Comparison of ENCODE assay signal across 10 mouse cellular contexts in genomic region chr6:52239625-52240388, GRCm38 (mm10). TPM values are rescaled to one million over a fixed set of nuclear protein-coding genes. Genes with fewer than 3 reads are reported as not detected.
DNase-seq lines count a peak whose midpoint lies in the region; ATAC-seq and TF ChIP-seq lines count a peak whose summit lies in the region.
"Had no signal": no experiment of that assay in that cellular context is flagged by ENCODE, and none has a peak within 500 bp of the region (broad histone marks: within the 10 kb centered on the region; RNA-seq: fewer than 3 reads in every experiment).

No protein-coding gene starts in this region.

- peak; percentile 53 for DNase-seq in forebrain, embryonic 11.5 days (ENCODE audit: low spot score)
- peak; percentile 14 to 16 for DNase-seq in lung, postnatal 4 days
- DNase-seq in lung, adult 2 months, result no peak
- DNase-seq in intestine, embryonic 14.5 days (ENCODE audit: low spot score), result peak; percentile 73
- DNase-seq in left cerebral cortex, postnatal 14 days (ENCODE audit: low spot score in 2 of 2), result no peak
- no peak for DNase-seq in natural killer cell, adult 2 months (ENCODE audit: low spot score in 2 of 2)

- no peak overlapping the region for H3K4me3 ChIP-seq in forebrain, embryonic 11.5 days (ENCODE audit: low read depth, low read length)
- H3K4me3 ChIP-seq in forebrain, embryonic 16.5 days (replicated peaks; ENCODE audit: low read length), result no peak overlapping the region
- H3K4me3 ChIP-seq in lung, adult 2 months (replicated peaks; ENCODE audit: extremely low read depth, low read depth, low read length), result no peak overlapping the region
- peak overlapping the region; percentile 41 for H3K4me3 ChIP-seq in intestine, embryonic 14.5 days (ENCODE audit: low read depth, low read length)
- H3K4me3 ChIP-seq in neural tube, embryonic 13.5 days, result peak overlapping the region; percentile 59
- H3K4me3 ChIP-seq: layer of hippocampus, adult 2 months had no signal

- no peak overlapping the region for H3K27ac ChIP-seq in forebrain, embryonic 11.5 days (ENCODE audit: low read depth, low read length)
- no peak overlapping the region for H3K27ac ChIP-seq in forebrain, embryonic 16.5 days (ENCODE audit: low read length)
- H3K27ac ChIP-seq in intestine, embryonic 14.5 days (ENCODE audit: low read depth), result peak overlapping the region; percentile 87
- H3K27ac ChIP-seq in neural tube, embryonic 13.5 days (replicated peaks), result peak overlapping the region; percentile 93
- H3K27ac ChIP-seq: layer of hippocampus, adult 2 months had no signal

- H3K27me3 ChIP-seq in forebrain, embryonic 11.5 days (ENCODE audit: control insufficient read depth, insufficient read depth, low read length), result peaks cover 95% of the 10 kb centered on the region
- H3K27me3 ChIP-seq in forebrain, embryonic 16.5 days (replicated peaks; ENCODE audit: control insufficient read depth, insufficient read depth, low read length), result peaks cover 90% of the 10 kb centered on the region
- H3K27me3 ChIP-seq in intestine, embryonic 14.5 days (replicated peaks; ENCODE audit: control insufficient read depth, insufficient read depth, low read length), result peaks cover 100% of the 10 kb centered on the region
- peaks cover 82% of the 10 kb centered on the region for H3K27me3 ChIP-seq in neural tube, embryonic 13.5 days

- no peaks in the 10 kb centered on the region for H3K36me3 ChIP-seq in forebrain, embryonic 11.5 days (ENCODE audit: control insufficient read depth, insufficient read depth, low read length)
- no peaks in the 10 kb centered on the region for H3K36me3 ChIP-seq in forebrain, embryonic 16.5 days (ENCODE audit: control insufficient read depth, insufficient read depth)
- no peaks in the 10 kb centered on the region for H3K36me3 ChIP-seq in intestine, embryonic 14.5 days (ENCODE audit: control insufficient read depth, insufficient read depth, low read length)
- H3K36me3 ChIP-seq in neural tube, embryonic 13.5 days, result no peaks in the 10 kb centered on the region

- 1% methylated on average over 30 of the region's 30 CpGs for WGBS in forebrain, embryonic 11.5 days
- WGBS in forebrain, embryonic 16.5 days, result 3% methylated on average over 30 of the region's 30 CpGs
- WGBS in lung, adult 2 months, result 5% methylated on average over 30 of the region's 30 CpGs
- WGBS in intestine, embryonic 14.5 days, result 3% methylated on average over 30 of the region's 30 CpGs
- 1% methylated on average over 30 of the region's 30 CpGs for WGBS in neural tube, embryonic 13.5 days

- no peak for TF ChIP-seq POLR2A in lung, adult 2 months (IDR thresholded peaks at IDR 0.05; ENCODE audit: borderline replicate concordance, extremely low read depth, low read depth, low read length)

- no peak for TF ChIP-seq CTCF in lung, adult 2 months (IDR thresholded peaks at IDR 0.05; ENCODE audit: insufficient read depth, low read length)

- H3K9ac ChIP-seq in forebrain, embryonic 11.5 days (ENCODE audit: low read length), result no peak overlapping the region
- H3K9ac ChIP-seq in forebrain, embryonic 16.5 days (replicated peaks; ENCODE audit: low read depth, low read length), result no peak overlapping the region
- H3K9ac ChIP-seq in intestine, embryonic 14.5 days (ENCODE audit: low read length), result peak overlapping the region; percentile 67
- H3K9ac ChIP-seq in neural tube, embryonic 13.5 days, result peak overlapping the region; percentile 97

- no peaks in the 10 kb centered on the region for H3K9me3 ChIP-seq in forebrain, embryonic 11.5 days (ENCODE audit: control insufficient read depth, low read length)
- no peaks in the 10 kb centered on the region for H3K9me3 ChIP-seq in forebrain, embryonic 16.5 days (ENCODE audit: control insufficient read depth, low read length)
- no peaks in the 10 kb centered on the region for H3K9me3 ChIP-seq in intestine, embryonic 14.5 days (ENCODE audit: control insufficient read depth, low read length)
- H3K9me3 ChIP-seq in neural tube, embryonic 13.5 days, result no peaks in the 10 kb centered on the region

- no peaks in the 10 kb centered on the region for H3K4me1 ChIP-seq in forebrain, embryonic 11.5 days (replicated peaks; ENCODE audit: control insufficient read depth, insufficient read depth, low read length)
- no peaks in the 10 kb centered on the region for H3K4me1 ChIP-seq in forebrain, embryonic 16.5 days (replicated peaks; ENCODE audit: control insufficient read depth, insufficient read depth, low read length)
- no peaks in the 10 kb centered on the region for H3K4me1 ChIP-seq in lung, adult 2 months (ENCODE audit: control insufficient read depth, insufficient read depth, low read length)
- H3K4me1 ChIP-seq in intestine, embryonic 14.5 days (replicated peaks; ENCODE audit: control insufficient read depth, insufficient read depth, low read length), result no peaks in the 10 kb centered on the region
- H3K4me1 ChIP-seq in neural tube, embryonic 13.5 days (replicated peaks), result peaks cover 29% of the 10 kb centered on the region

- intact Hi-C loops in left cerebral cortex, postnatal 14 days (cut with DNase I), result no loop called here

- 0 out of 2 replicates have a peak overlapping the region, but pooled peaks have one; percentile 21 for H3K4me2 ChIP-seq in forebrain, embryonic 11.5 days (ENCODE audit: low read depth, low read length, severe bottlenecking)
- no peak overlapping the region for H3K4me2 ChIP-seq in forebrain, embryonic 16.5 days (ENCODE audit: low read length)
- H3K4me2 ChIP-seq in intestine, embryonic 14.5 days (ENCODE audit: low read length), result peak overlapping the region; percentile 40
- H3K4me2 ChIP-seq in neural tube, embryonic 13.5 days, result peak overlapping the region; percentile 97

- no peak for ATAC-seq in forebrain, embryonic 11.5 days (replicated peaks; ENCODE audit: low FRiP score)
- ATAC-seq in forebrain, embryonic 16.5 days, result no peak
- no peak for ATAC-seq in intestine, embryonic 14.5 days (replicated peaks; ENCODE audit: low FRiP score, low TSS enrichment, low read depth)
- ATAC-seq in neural tube, embryonic 13.5 days (ENCODE audit: low read depth), result no peak

RNA-seq across cellular contexts. Expression of gene Hoxa10, which starts 0.8 kb away (rescaled TPM):
- polyA plus RNA-seq in forebrain, embryonic 11.5 days (2014; fragmentation: Nextera tagmentation; extraction: Ambion mirVana), result not detected in 2 replicates
- 0.29 TPM in 1 of 2 replicates, not detected in the other for polyA plus RNA-seq in forebrain, embryonic 16.5 days (2015; fragmentation: Nextera tagmentation; extraction: Ambion mirVana)
- 0.23 TPM in 1 of 2 replicates, not detected in the other for polyA plus RNA-seq in lung, adult 2 months (2012; rRNA removed)
- 15.6 and 20.4 TPM in 2 replicates for polyA plus RNA-seq in intestine, embryonic 14.5 days (2014; fragmentation: Nextera tagmentation; extraction: Ambion mirVana)
- 77.8 and 86.6 TPM in 2 replicates for polyA plus RNA-seq in neural tube, embryonic 13.5 days (2015; fragmentation: Nextera tagmentation; extraction: Ambion mirVana)
- total RNA-seq in left cerebral cortex, postnatal 14 days (2021), result not detected
- total RNA-seq: layer of hippocampus, adult 2 months had no signal

RNA-seq across cellular contexts. Expression of gene Hoxa11, which starts 5.8 kb away (rescaled TPM):
- not detected in 2 replicates for polyA plus RNA-seq in forebrain, embryonic 11.5 days (2014; fragmentation: Nextera tagmentation; extraction: Ambion mirVana)
- polyA plus RNA-seq in forebrain, embryonic 16.5 days (2015; fragmentation: Nextera tagmentation; extraction: Ambion mirVana), result 0.14 TPM in 1 of 2 replicates, not detected in the other
- polyA plus RNA-seq in lung, adult 2 months (2012; rRNA removed), result not detected in 2 replicates
- 2.0 and 2.6 TPM in 2 replicates for polyA plus RNA-seq in intestine, embryonic 14.5 days (2014; fragmentation: Nextera tagmentation; extraction: Ambion mirVana)
- 4.7 and 5.7 TPM in 2 replicates for polyA plus RNA-seq in neural tube, embryonic 13.5 days (2015; fragmentation: Nextera tagmentation; extraction: Ambion mirVana)
- total RNA-seq in left cerebral cortex, postnatal 14 days (2021), result not detected
- total RNA-seq: adrenal gland, adult 18-20 months; layer of hippocampus, adult 2 months had no signal

RNA-seq across cellular contexts. Expression of gene Hoxa9, which starts 8.9 kb away (rescaled TPM):
- polyA plus RNA-seq in forebrain, embryonic 11.5 days (2014; fragmentation: Nextera tagmentation; extraction: Ambion mirVana), result not detected in 2 replicates
- 0.30 TPM in 1 of 2 replicates, not detected in the other for polyA plus RNA-seq in forebrain, embryonic 16.5 days (2015; fragmentation: Nextera tagmentation; extraction: Ambion mirVana)
- polyA plus RNA-seq in lung, adult 2 months (2012; rRNA removed), result 0.23 TPM in 1 of 2 replicates, not detected in the other
- polyA plus RNA-seq in intestine, embryonic 14.5 days (2014; fragmentation: Nextera tagmentation; extraction: Ambion mirVana), result 4.2 and 7.1 TPM in 2 replicates
- polyA plus RNA-seq in neural tube, embryonic 13.5 days (2015; fragmentation: Nextera tagmentation; extraction: Ambion mirVana), result 125 and 130 TPM in 2 replicates
- not detected for total RNA-seq in left cerebral cortex, postnatal 14 days (2021)
- total RNA-seq: layer of hippocampus, adult 2 months had no signal

RNA-seq across cellular contexts. Expression of gene Hoxa7, which starts 18.2 kb away (rescaled TPM):
- not detected in 2 replicates for polyA plus RNA-seq in forebrain, embryonic 11.5 days (2014; fragmentation: Nextera tagmentation; extraction: Ambion mirVana)
- not detected in 2 replicates for polyA plus RNA-seq in forebrain, embryonic 16.5 days (2015; fragmentation: Nextera tagmentation; extraction: Ambion mirVana)
- polyA plus RNA-seq in lung, adult 2 months (2012; rRNA removed), result 6.6 and 8.3 TPM in 2 replicates
- polyA plus RNA-seq in intestine, embryonic 14.5 days (2014; fragmentation: Nextera tagmentation; extraction: Ambion mirVana), result 9.2 and 10.1 TPM in 2 replicates
- polyA plus RNA-seq in neural tube, embryonic 13.5 days (2015; fragmentation: Nextera tagmentation; extraction: Ambion mirVana), result 117 and 125 TPM in 2 replicates
- not detected for total RNA-seq in left cerebral cortex, postnatal 14 days (2021)
- total RNA-seq: layer of hippocampus, adult 2 months had no signal

RNA-seq across cellular contexts. Expression of gene Hoxa13, which starts 20.9 kb away (rescaled TPM):
- polyA plus RNA-seq in forebrain, embryonic 11.5 days (2014; fragmentation: Nextera tagmentation; extraction: Ambion mirVana), result not detected in 2 replicates
- polyA plus RNA-seq in forebrain, embryonic 16.5 days (2015; fragmentation: Nextera tagmentation; extraction: Ambion mirVana), result not detected in 2 replicates
- polyA plus RNA-seq in lung, adult 2 months (2012; rRNA removed), result 0.22 TPM in 1 of 2 replicates, not detected in the other
- polyA plus RNA-seq in intestine, embryonic 14.5 days (2014; fragmentation: Nextera tagmentation; extraction: Ambion mirVana), result 0.35 and 0.39 TPM in 2 replicates
- 0.08 and 0.32 TPM in 2 replicates for polyA plus RNA-seq in neural tube, embryonic 13.5 days (2015; fragmentation: Nextera tagmentation; extraction: Ambion mirVana)
- total RNA-seq in left cerebral cortex, postnatal 14 days (2021), result not detected
- total RNA-seq: adrenal gland, adult 18-20 months; layer of hippocampus, adult 2 months had no signal

Comparison
In these comparisons a context has a peak if more than half of its experiments do, and no peak if none do; other contexts are left out.
1. DNase-seq: peak in forebrain, embryonic 11.5 days (single experiment), lung, postnatal 4 days (2 of 2) and intestine, embryonic 14.5 days (single experiment); none in lung, adult 2 months (single experiment), left cerebral cortex, postnatal 14 days (0 of 2) and natural killer cell, adult 2 months (0 of 2).
2. H3K27ac ChIP-seq: peak in intestine, embryonic 14.5 days (single experiment) and neural tube, embryonic 13.5 days (single experiment); none in forebrain, embryonic 11.5 days (single experiment) and forebrain, embryonic 16.5 days (single experiment).
3. H3K4me3 ChIP-seq: peak in intestine, embryonic 14.5 days (single experiment) and neural tube, embryonic 13.5 days (single experiment); none in forebrain, embryonic 11.5 days (single experiment), forebrain, embryonic 16.5 days (single experiment) and lung, adult 2 months (single experiment).
4. H3K9ac ChIP-seq: peak in intestine, embryonic 14.5 days (single experiment) and neural tube, embryonic 13.5 days (single experiment); none in forebrain, embryonic 11.5 days (single experiment) and forebrain, embryonic 16.5 days (single experiment).
5. RNA of gene Hoxa10, which starts 0.8 kb away (polyA plus RNA-seq): 77.8 to 86.6 TPM in neural tube, embryonic 13.5 days and 15.6 to 20.4 TPM in intestine, embryonic 14.5 days; not detected in forebrain, embryonic 11.5 days, 0.29 TPM in forebrain, embryonic 16.5 days and 0.23 TPM in lung, adult 2 months; every median in the first group is over 10 times any median in the second.
6. RNA of gene Hoxa9, which starts 8.9 kb away (polyA plus RNA-seq): 125 to 130 TPM in neural tube, embryonic 13.5 days; 4.2 to 7.1 TPM in intestine, embryonic 14.5 days, 0.23 TPM in lung, adult 2 months, not detected in forebrain, embryonic 11.5 days and 0.30 TPM in forebrain, embryonic 16.5 days; every median in the first group is over 10 times any median in the second.